Mouse (Mus musculus) CH12.LX (cell line): ENCODE measurements around the gene Fgfr2.

Experiments used
- BHLHE40 ChIP-seq: IDR thresholded peaks from 2 replicates; pipeline ENCODE4 v1.6.1; 2011; ENCODE audit warnings: mild to moderate bottlenecking, low read depth, low read length, improper control_type of control experiment
- CTCF ChIP-seq, 2 experiments: IDR thresholded peaks in 1 of 2; conservative IDR thresholded peaks in 1 of 2; 2 replicates each; pipeline ENCODE4 v1.5.1; 2011 to 2012; ENCODE audit warnings: low read depth in 2 of 2, low read length in 2 of 2, improper control_type of control experiment in 1 of 2, inconsistent platforms in 1 of 2, mild to moderate bottlenecking in 1 of 2, moderate library complexity in 1 of 2
- E2F4 ChIP-seq: IDR thresholded peaks from 2 replicates; pipeline ENCODE4 v1.6.1; 2011; ENCODE audit warnings: low read depth, low read length, improper control_type of control experiment; ENCODE audit not compliant: insufficient replicate concordance
- POLR2A ChIP-seq: IDR thresholded peaks from 2 replicates; pipeline ENCODE4 v1.6.1; 2011; ENCODE audit warnings: low read depth, mild to moderate bottlenecking, improper control_type of control experiment, low read length

GRCm38 (mm10) chr7:130953376-130953775, 2169.8 kb downstream of the Fgfr2 start:
- TF ChIP-seq BHLHE40, result no peak
- no peak for TF ChIP-seq E2F4
- TF ChIP-seq CTCF (conservative IDR thresholded peaks at IDR 0.05 in 1 of 2, IDR thresholded peaks at IDR 0.05 in 1 of 2; ENCODE audit: low read depth in 2 of 2, low read length in 2 of 2), result no peak
- TF ChIP-seq POLR2A, result no peak
